Mouse (Mus musculus): Measurements from ENCODE around the gene Zmat5.

DNA sequence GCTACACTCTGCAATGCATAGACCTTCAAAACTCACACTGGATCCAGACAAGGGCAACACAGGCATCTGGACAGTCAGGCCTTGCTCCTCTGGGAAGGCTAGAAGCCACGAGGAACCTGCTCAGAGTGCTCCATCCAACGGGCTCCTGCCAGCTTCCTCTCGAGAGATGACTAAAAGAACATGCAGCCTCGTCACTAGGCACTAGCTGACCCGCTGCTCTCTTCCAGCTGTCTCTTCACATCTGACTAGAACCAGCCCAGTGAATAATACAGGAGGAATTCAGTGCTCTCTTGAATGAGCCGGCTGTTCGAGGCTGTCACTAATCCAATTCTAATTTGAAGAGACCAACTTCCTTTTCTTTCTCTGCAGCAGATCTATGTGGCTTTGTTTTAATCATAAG lies 67.3 kb downstream of the Zmat5 start:
- TF ChIP-seq EP300 (IDR thresholded peaks at IDR 0.05; ENCODE audit: low read depth) = no peak
- no peak for TF ChIP-seq CTCF (IDR thresholded peaks at IDR 0.05; ENCODE audit: low read depth)
